Mouse (Mus musculus) inflammation-experienced regulatory T-cells, adult 16 weeks (primary cell): Measurements from ENCODE around the gene Bpifa5. TPM values are rescaled to one million over a fixed set of nuclear protein-coding genes. Genes with fewer than 3 reads are reported as not detected.

Experiments
- polyA plus RNA-seq: library from polyadenylated mRNA; unstranded; fragments of 100-300 nt; shearing (Covaris generic); gene quantifications from one replicate; pipeline ENCODE4 v1.2.1, GENCODE M21; 2017

The Bpifa5 gene
- polyA plus RNA-seq, result not detected

DNA sequence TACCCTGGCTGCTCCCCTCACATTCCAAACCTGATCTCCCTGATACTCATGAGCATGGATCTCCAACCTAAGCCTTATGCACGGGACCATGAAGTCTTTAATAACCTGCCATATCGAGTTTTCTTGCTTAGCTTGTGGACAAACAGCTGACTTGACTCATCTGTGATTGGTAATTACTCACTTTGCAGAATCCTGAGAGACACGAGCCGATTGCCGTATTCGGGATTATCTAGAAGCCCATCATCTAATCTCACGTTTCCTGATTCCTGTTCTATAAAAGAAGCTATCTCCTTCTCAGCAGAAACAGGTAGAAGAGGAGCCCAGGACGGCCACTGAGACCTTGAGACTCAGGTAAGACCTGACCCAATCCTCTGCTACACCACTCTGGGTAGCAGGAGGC is at the start of gene Bpifa5:
TSS of gene Bpifa5 (plus strand) at position 301 of the 400 bp plus-strand sequence.

DNA sequence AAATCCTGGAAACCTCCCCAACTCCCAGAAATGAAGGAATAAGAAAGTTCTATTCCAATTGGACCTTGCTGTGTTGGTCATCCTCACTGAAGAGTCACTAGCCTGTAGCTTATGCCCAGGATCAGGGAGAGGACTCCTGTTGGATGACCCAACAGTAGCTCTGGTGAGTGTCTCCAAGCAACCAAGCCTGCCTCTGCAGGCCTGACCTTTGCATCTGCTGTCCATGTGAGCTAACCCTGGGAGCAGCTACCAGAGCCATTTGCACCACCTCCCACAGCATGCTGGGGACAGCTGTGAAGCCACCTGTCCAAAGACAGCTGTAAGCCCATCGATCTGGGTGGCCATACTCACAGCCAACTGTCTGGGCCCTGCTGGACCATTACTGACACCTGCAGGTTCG is 32.3 kb upstream of the Bpifa5 start, which contains the start of gene Bpifa3:
TSS of gene Bpifa3 (plus strand) at position 217 of the 400 bp plus-strand sequence.

DNA sequence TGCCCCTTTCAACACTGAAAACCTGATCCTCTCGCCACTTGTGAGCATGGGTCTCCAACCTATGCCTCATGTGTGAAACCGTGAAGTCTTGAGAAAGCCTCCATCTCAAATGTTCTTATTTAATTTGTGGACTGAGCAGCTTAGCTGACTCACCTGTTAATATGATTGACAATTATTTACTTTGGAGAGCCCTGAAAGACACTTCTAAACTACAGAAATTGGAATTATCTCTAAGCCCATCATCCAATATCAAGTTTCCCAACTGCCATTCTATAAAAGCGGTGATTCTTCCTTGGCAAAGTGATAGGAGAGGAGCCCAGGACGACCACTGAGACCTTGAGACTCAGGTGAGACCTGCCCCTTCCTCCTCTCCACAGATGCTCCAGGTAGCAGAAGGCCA is 19.8 kb upstream of the Bpifa5 start, which contains the start of gene Bpifa1:
TSS of gene Bpifa1 (plus strand) at position 301 of the 400 bp plus-strand sequence.

DNA sequence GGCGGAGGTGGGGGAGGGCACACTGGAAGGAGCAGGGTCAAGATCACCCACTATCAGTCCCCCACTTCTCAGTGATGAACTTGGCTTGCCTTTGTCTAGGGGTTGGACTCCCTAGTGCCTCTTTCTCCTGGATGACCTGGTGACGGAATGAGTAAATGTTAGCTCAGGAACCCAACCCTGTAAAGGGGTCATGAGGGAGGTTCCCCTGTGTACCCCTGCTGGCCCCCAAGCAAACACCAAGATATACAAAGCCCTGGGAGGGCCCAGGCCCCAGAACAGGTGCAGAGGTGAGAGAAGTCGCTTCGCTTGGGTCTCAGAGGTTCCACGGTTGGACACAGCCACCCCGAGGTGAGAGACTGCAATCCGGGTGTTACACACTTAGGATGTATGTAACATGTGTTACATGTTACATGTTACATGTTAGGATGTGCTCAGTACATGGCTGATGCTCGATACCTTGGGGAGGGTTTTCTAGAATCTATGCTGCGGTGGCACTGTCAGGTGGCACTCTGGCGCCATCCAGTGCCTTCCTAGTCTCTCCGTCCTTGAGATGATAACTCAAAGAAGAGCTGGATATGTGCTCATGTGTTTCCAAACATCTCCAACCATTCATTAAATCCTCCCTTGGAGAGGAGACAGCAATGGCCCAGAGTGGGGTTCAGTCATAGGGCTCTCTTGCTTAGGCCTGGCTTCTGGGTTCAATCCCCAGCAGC is 28.3 kb downstream of the Bpifa5 start, which contains the start of gene Bpifb1:
TSS of gene Bpifb1 (plus strand) at position 273 of the 713 bp plus-strand sequence.

Other genes starting within 250 kb of the Bpifa5 start
- not detected for gene Bpifb3, start 244.4 kb upstream of the Bpifa5 start, polyA plus RNA-seq
- gene Bpifb4, start 224.4 kb upstream of the Bpifa5 start, polyA plus RNA-seq, result not detected
- gene Bpifa6, start 187.7 kb upstream of the Bpifa5 start, polyA plus RNA-seq, result not detected
- gene Bpifa2, start 154.3 kb upstream of the Bpifa5 start, polyA plus RNA-seq, result not detected
- not detected for gene Bpifa3, start 32.3 kb upstream of the Bpifa5 start, polyA plus RNA-seq
- gene Bpifa1, start 19.7 kb upstream of the Bpifa5 start, polyA plus RNA-seq, result not detected
- not detected for gene Bpifb1, start 28.2 kb downstream of the Bpifa5 start, polyA plus RNA-seq
- not detected for gene Bpifb5, start 61.1 kb downstream of the Bpifa5 start, polyA plus RNA-seq
- gene Bpifb9a, start 95.2 kb downstream of the Bpifa5 start, polyA plus RNA-seq, result not detected
- not detected for gene Bpifb9b, start 144.6 kb downstream of the Bpifa5 start, polyA plus RNA-seq
- gene Cdk5rap1, start 210.4 kb downstream of the Bpifa5 start, polyA plus RNA-seq, result 24.2 TPM
- gene Snta1, start 245.5 kb downstream of the Bpifa5 start, polyA plus RNA-seq, result not detected